Mouse (Mus musculus) stomach, postnatal 0 days (tissue): ENCODE data around the gene Fam83g.

Experiments
- CTCF ChIP-seq: IDR thresholded peaks from 2 replicates; pipeline ENCODE4 v1.5.1; 2016; ENCODE audit warnings: antibody characterized with exemption, low read depth, mild to moderate bottlenecking, moderate library complexity
- EP300 ChIP-seq: optimal IDR thresholded peaks from 2 replicates; pipeline ENCODE3; 2016; ENCODE audit warnings: antibody characterized with exemption

DNA sequence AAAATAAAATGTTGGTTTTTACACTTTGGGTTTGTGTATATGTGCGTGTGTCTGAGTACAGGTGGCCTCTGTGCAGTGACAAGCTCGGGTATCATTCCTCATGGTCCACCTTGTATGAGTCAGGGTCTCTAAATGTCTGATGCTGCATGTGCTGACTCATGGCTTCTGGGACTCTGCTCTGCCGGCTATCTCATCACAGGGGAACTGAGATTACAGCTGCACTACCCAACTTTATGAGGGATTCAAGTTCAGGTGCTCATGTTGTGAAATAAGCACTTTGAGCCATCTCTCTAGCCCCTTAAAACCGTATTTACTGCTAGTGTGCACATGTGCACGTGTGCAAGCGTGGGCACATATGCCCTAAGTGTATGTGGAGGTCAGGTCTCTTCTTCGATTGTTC lies 48.8 kb downstream of the Fam83g start:
- no peak for TF ChIP-seq CTCF
- no peak for TF ChIP-seq EP300
